Mouse (Mus musculus): ENCODE results near the gene Camkv.
A peak's percentile ranks its signal among the peaks of the same experiment; 100 is the strongest.

The Camkv gene

GRCm38 (mm10) chr9:107923021-107923420 is 12.5 kb upstream of the Camkv start:
- no peak for DNase-seq (ENCODE audit: low spot score in 2 of 2)

GRCm38 (mm10) chr9:107923956-107924355 is 11.5 kb upstream of the Camkv start:
- DNase-seq (ENCODE audit: low spot score in 2 of 2) = no peak

- no peak for DNase-seq (ENCODE audit: low spot score in 2 of 2)
Observed at GRCm38 (mm10) chr9:107925251-107925650, 10.2 kb upstream of the Camkv start.

GRCm38 (mm10) chr9:107926920-107927420 is 8.5 kb upstream of the Camkv start:
- DNase-seq (ENCODE audit: low spot score in 2 of 2) = no peak

GRCm38 (mm10) chr9:107927749-107928148 is 7.7 kb upstream of the Camkv start:
- no peak for DNase-seq (ENCODE audit: low spot score in 2 of 2)

- DNase-seq (ENCODE audit: low spot score in 2 of 2) = no peak
Observed at GRCm38 (mm10) chr9:107928169-107928568, 7.3 kb upstream of the Camkv start, which contains the start of gene Actl11. Gene Actl11 (plus strand): TSS chr9:107928469.

GRCm38 (mm10) chr9:107932221-107932620 is 3.3 kb upstream of the Camkv start:
- DNase-seq (ENCODE audit: low spot score in 2 of 2) = no peak

GRCm38 (mm10) chr9:107934146-107934545 is 1.3 kb upstream of the Camkv start:
- no peak for DNase-seq (ENCODE audit: low spot score in 2 of 2)

GRCm38 (mm10) chr9:107935790-107936214 is 328 bp downstream of the Camkv start:
- DNase-seq (ENCODE audit: low spot score in 2 of 2) = no peak

- no peak for DNase-seq (ENCODE audit: low spot score in 2 of 2)
Observed at GRCm38 (mm10) chr9:107936215-107936822, 845 bp downstream of the Camkv start.

GRCm38 (mm10) chr9:107936831-107937230 is 1.4 kb downstream of the Camkv start:
- DNase-seq (ENCODE audit: low spot score in 2 of 2) = no peak

GRCm38 (mm10) chr9:107947241-107948194 is 12.0 kb downstream of the Camkv start:
- no peak for DNase-seq (ENCODE audit: low spot score in 2 of 2)

GRCm38 (mm10) chr9:107949184-107949921 is 13.9 kb downstream of the Camkv start:
- no peak for DNase-seq (ENCODE audit: low spot score in 2 of 2)

- no peak for DNase-seq (ENCODE audit: low spot score in 2 of 2)
Observed at GRCm38 (mm10) chr9:107949922-107950235, 14.4 kb downstream of the Camkv start, which contains the start of gene Traip. Gene Traip (plus strand): TSS chr9:107950136.

- DNase-seq (ENCODE audit: low spot score in 2 of 2) = peak; percentile 85 to 94
Observed at GRCm38 (mm10) chr9:107950460-107951355, 15.2 kb downstream of the Camkv start.

GRCm38 (mm10) chr9:107955613-107956289 is 20.3 kb downstream of the Camkv start:
- DNase-seq (ENCODE audit: low spot score in 2 of 2) = no peak

- no peak for DNase-seq (ENCODE audit: low spot score in 2 of 2)
Observed at GRCm38 (mm10) chr9:107957141-107957540, 21.7 kb downstream of the Camkv start.

GRCm38 (mm10) chr9:107959896-107960295 is 24.4 kb downstream of the Camkv start:
- DNase-seq (ENCODE audit: low spot score in 2 of 2) = no peak

GRCm38 (mm10) chr9:107960928-107961327 is 25.5 kb downstream of the Camkv start:
- DNase-seq (ENCODE audit: low spot score in 2 of 2) = no peak

- DNase-seq (ENCODE audit: low spot score in 2 of 2) = no peak
Observed at GRCm38 (mm10) chr9:107961351-107961762, 25.9 kb downstream of the Camkv start.

Data from urinary bladder, postnatal 4 days (tissue).